Mouse (Mus musculus) adrenal gland, postnatal 36 days (tissue): ENCODE results near the gene Chrm1. TPM values are rescaled to one million over a fixed set of nuclear protein-coding genes. Genes with fewer than 3 reads are reported as not detected.
A peak's percentile ranks its signal among the peaks of the same experiment; 100 is the strongest.

Experiments used
- DNase-seq, 2 experiments: peaks; one replicate each; pipeline ENCODE4 v3.0.0; 2021; ENCODE audit warnings: mixed read lengths in 1 of 2
- long read RNA-seq, 2 experiments: library from polyadenylated mRNA; stranded (forward); transcript quantifications; one replicate each; pipeline ENCODE4 v2.0.0; 2021; ENCODE audit warnings: borderline sequencing depth in 2 of 2
- total RNA-seq, 2 experiments: library from RNA; stranded (reverse); gene quantifications; 2 replicates each; pipeline ENCODE4 v1.2.3; 2021

Chrm1 gene
- 1 to 10 TPM; 1.3 TPM for total RNA-seq
- long read RNA-seq, experiment 1, full-length matches to known transcripts, result 1 of 2 reads
- long read RNA-seq, experiment 1, partial matches to known transcripts, result 0 of 2 reads
- long read RNA-seq, experiment 1, other reads (novel, unspliced or antisense), result 1 of 2 reads
- long read RNA-seq, experiment 2, result 0 reads

DNA sequence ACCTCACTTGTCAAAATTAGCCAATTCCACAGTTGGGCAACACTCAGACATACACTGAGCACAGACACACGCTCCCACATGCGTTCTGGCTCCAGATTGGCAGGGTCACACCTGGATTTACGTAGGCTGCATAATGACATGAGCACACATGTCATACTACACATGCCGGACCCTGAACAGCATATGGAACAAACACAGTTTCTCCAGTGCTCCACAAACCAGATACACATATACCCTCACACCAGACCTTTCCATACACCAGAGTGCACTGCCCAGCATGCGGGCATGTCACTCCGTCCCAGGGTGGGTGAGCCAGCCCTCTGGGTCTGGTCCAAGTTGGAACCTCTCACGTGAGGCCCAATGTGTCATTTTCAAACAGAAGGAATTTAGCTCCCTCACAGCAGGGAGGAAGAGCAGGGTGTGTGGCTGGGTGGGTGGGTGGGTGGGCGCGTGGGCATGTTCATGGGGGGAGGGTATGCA lies at the start of gene Chrm1:
TSS of gene Chrm1 (plus strand) at position 430 of the 480 bp plus-strand sequence.
- DNase-seq, result no peak

- no peak for DNase-seq
Measured at GRCm38 (mm10) chr19:8614343-8614742, 49.2 kb upstream of the Chrm1 start.

DNA sequence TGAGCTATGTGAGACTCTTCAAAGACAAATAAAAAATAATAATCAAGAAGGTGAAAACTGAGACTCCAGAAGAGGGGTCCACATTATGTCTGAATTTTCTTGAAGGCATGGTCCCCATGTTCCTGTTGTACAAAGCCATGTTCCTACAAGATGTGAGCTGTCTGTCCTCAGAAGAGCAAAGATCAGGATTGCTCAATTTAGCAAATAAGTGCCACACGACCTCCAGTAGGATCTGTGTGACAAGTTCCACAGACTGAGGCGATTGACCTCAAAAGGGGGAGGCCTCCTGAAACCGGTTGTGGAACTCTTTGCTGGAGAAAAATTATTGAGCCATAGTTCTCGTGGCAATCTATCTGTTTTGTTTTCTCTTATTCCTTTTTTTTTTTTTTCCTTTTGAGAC lies 47.3 kb upstream of the Chrm1 start:
- no peak for DNase-seq

GRCm38 (mm10) chr19:8617904-8618303 lies 45.7 kb upstream of the Chrm1 start, which contains the start of gene Slc22a6:
Slc22a6 (plus strand) TSS chr19:8618039.
- no peak for DNase-seq

DNA sequence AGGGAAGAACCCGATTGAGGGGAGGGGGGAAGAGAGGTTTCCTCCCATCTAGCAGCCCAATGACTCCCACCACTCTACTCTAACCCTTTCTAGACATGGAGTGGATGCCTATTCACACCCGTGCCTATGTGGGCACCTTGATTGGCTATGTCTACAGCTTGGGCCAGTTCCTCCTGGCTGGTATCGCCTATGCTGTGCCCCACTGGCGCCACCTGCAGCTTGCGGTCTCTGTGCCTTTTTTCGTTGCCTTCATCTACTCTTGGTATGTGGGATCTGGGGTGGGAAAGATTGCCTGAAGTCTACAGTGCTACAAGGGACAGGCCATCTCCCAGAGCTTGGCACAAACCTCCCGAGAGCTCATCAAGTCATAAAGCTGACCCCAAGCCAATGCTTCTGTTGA lies 42.5 kb upstream of the Chrm1 start:
- DNase-seq, result no peak

DNA sequence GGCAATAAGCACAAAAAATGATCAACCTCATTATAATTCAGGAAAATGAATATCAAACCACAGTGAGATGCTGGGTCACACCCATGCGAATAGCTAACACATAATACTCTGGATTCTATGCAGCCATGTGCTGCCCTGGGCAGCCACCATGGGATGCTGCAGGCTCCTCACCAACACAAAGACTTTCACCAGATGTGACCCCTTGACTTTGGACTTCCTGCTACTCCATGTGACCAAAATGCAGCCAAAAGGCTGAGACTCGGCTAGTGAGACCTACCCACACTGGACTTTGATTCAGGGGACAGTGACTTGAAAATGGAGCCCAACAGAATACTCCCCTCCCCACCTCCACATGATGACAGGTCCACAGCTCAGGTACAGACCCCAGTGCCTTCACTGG lies 33.3 kb upstream of the Chrm1 start:
- peak in 1 of 2 experiments; percentile 13 for DNase-seq

DNA sequence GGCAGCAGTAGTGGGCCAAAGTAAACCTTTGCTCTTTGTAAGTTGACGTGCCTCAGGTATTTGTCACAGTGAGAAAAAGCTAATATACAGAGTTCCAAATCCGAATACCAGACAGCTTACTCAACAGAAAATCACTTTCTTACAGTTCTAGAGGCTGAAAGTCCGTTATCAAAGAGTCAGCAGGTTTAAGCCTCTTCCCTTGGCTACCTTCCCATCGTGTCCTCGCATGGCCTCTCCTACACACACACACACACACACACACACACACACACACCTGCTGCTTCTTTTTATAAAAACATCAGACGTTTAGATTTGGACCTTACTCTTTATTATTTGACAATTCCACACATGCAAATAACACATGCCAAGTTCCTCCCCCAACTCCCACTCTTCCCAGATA lies 32.8 kb upstream of the Chrm1 start:
- DNase-seq, result no peak

- DNase-seq, result no peak
Measured at GRCm38 (mm10) chr19:8632029-8632428, 31.6 kb upstream of the Chrm1 start.

GRCm38 (mm10) chr19:8642086-8642485 lies 21.5 kb upstream of the Chrm1 start:
- DNase-seq, result no peak

DNA sequence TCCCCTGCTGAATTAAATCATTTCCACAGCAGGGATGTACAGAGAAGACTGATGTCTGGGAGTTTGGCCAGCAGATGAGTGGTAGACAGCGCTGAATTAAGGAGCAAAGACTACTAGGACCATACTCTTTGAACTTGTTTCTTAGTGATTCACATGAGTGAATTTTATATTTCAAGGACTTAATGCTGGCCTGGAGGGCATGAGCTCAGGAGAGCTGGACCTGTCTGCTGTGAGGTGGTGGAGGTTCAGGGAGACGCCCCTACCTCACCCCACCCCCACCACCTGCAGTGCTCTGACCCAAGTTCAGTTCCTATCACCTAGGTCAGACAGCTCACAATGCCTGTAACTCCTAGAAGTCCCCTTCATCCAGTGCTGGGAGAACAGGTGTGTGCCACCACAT lies 17.2 kb upstream of the Chrm1 start:
- no peak for DNase-seq

- no peak for DNase-seq
Measured at GRCm38 (mm10) chr19:8655833-8656232, 7.8 kb upstream of the Chrm1 start.

DNA sequence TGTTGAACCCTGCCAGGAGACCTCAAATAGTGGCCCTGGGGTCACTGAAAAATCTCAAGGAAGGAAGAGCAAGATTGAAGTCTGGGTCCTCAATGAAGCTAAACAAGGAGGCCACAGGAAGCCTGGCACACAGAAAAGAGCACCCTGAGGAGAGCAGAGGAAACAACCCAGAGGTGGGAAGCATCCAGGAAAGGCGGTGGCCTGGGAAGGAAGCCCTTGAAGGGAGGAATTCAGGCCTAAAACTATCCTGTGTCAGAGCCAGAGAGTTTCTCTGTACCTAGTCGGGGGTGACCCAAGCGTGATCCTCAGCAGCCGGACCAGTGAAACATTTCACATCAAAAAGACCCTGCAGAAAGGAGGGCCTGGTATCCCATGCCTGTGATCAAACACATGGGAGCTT lies 7.2 kb upstream of the Chrm1 start:
- peak; percentile 25 to 34 for DNase-seq

GRCm38 (mm10) chr19:8661821-8662307 lies 1.7 kb upstream of the Chrm1 start:
- peak; percentile 8 to 22 for DNase-seq

DNA sequence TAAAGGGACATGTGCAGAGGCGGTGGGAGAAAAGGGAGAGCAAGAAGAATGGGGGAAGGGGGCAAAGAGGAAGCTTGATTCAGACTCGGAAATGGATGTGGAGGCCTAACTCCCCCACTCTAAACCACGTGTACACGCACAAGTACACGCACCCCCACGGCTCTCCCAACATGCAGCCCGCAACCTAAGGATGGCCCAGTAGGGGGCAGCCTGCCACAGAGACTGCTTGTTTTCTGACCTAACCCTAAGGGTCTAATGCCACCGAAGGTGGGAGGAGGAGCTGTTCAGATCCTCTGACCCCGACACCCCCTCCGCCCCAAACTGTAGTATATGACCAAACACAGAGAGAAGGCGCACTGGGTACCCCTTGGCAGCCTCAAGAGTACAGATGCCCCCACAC lies 1.3 kb upstream of the Chrm1 start:
- peak; percentile 52 to 74 for DNase-seq

DNA sequence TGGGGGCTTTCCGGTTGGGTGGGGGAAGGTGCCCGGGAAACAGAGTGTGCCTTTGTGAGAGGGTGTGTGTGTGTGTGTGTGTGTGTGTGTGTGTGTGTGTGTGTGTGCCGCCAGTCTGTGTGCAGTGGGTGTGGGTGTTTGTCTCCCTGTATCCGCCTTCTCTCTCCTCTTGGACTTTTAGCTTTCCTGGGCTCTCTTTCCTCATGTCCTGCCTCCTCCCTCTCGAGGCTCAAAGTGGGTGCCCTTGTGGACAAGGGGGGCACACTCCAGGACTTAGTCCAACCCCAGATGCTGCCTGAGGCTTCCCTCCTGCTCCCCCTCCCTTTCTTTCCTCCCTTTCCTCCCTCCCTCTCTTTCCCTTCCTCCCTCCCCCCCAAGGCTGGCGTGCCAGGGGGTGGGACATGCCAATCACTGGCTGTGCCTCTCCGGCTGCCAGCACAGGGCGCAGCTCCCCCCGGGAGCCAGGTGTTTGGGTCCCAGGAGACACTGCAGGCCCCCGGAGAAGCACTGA lies 377 bp downstream of the Chrm1 start:
- peak in 1 of 2 experiments; percentile 10 for DNase-seq

GRCm38 (mm10) chr19:8664859-8665258 lies 1.3 kb downstream of the Chrm1 start:
- DNase-seq, result no peak

- DNase-seq, result no peak
Measured at GRCm38 (mm10) chr19:8665746-8666145, 2.2 kb downstream of the Chrm1 start.

- DNase-seq, result no peak
Measured at GRCm38 (mm10) chr19:8672859-8673258, 9.3 kb downstream of the Chrm1 start.

DNA sequence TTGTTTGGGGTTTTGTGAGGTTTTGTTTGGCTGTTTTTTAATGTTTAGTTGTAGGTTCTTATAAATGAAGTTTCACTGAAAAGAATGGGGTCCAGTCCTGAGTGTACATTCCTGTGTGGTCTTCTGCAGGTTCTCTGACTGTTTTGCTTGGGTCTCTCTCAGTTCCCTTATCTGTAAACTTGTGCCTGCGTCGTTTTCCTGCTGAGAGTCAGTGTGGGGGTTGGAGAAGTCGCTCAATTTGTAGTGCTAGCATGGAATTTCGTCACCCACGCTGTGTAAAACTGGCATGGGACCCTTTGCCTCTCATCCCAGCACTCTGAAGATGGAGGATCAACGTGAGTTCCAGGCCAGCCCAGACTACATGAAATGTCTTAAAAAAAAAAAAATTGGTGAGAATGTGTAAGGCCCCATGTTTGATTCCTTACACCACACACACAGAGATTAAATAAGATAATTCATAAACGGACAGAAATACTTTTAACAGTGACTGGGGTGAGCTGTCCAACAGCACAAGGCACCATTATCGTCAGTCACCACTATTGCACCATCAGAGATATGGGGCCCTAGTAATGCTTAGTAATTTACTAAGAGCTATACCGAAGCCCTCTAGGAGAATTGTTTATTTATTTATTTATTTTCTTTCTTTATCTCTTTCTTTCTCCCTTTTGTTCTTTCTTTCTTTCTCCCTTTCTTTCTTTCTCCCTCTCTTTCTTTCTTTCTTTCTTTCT lies 9.9 kb downstream of the Chrm1 start:
- no peak for DNase-seq

DNA sequence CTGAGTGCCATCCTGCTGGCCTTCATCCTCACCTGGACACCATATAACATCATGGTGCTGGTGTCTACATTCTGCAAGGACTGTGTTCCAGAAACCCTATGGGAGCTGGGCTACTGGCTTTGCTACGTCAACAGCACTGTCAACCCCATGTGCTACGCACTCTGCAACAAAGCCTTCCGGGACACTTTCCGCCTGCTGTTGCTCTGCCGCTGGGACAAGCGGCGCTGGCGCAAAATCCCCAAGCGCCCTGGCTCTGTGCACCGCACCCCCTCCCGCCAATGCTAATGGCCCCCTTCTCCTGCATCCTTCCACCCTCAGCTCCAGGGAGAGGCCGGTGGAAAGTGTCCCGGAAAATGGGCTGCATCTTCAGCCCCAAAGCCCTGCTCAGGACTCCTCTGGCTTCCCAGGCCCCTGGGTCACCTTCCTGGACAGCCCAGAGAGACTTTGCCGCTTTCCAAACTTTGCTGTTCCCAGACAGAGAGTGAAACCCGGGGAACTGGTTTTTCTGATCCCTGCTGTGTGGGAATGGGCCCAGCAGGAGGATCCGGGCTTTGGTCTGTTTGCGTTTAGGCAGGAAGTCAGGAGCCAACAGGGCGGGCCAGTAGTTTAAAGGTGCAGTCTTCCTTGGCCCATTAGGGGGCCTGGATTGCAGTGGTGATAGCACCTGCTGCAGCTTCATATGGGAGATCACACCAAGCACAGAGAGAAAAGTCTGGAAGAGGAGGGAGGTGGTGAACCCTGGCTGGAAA lies 15.6 kb downstream of the Chrm1 start:
- no peak for DNase-seq

GRCm38 (mm10) chr19:8681633-8682362 lies 18.2 kb downstream of the Chrm1 start:
- DNase-seq, result no peak

- DNase-seq, result peak; percentile 64 to 82
Measured at GRCm38 (mm10) chr19:8682996-8683395, 19.4 kb downstream of the Chrm1 start.
